Mouse (Mus musculus) lung, postnatal 0 days (tissue): Measurements from ENCODE around the gene Parp6.

ENCODE experiments used
- CTCF ChIP-seq: IDR thresholded peaks from 2 replicates; pipeline ENCODE4 v1.5.1; 2016; ENCODE audit warnings: antibody characterized with exemption, mild to moderate bottlenecking
- EP300 ChIP-seq: IDR thresholded peaks from 2 replicates; pipeline ENCODE4 v1.6.1; 2016; ENCODE audit warnings: antibody characterized with exemption, mild to moderate bottlenecking, control low read depth

- TF ChIP-seq CTCF (no peak), EP300 (peak; percentile 87)
These were observed 70.4 kb downstream of the Parp6 start for GRCm38 (mm10) chr9:59687416-59688046.
